Mouse (Mus musculus) liver, adult 2 months (tissue): ENCODE measurements around the gene Tmem237.

Source experiments
- CTCF ChIP-seq: fragments of 200-500 bp; IDR thresholded peaks from 2 replicates; pipeline ENCODE4 v1.5.1; 2011; ENCODE audit warnings: low read depth, low read length, control low read depth
- POLR2A ChIP-seq: fragments of 200-500 bp; IDR thresholded peaks from 2 replicates; pipeline ENCODE4 v1.6.1; 2011; ENCODE audit warnings: low read length, control low read depth; ENCODE audit not compliant: insufficient read depth; ENCODE audit errors: extremely low read depth

DNA sequence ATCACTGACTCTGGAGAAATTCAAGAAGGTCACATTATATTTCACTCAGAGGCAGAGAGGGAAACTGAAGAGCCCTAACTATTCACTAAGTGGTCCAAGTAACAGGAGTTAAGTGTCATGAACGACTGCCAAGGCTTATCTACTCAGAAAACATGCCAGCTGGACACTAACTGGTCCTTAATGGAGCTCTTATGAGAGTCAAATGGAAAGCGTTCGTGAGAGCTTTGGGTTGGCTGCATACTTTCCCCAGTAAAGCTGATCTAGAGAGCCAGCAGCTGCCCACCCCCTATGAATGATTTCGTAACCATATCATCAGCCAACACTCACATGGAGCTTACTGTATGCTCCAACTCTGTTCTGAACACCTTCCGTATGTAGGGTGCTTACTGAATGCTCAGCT lies 14.2 kb upstream of the Tmem237 start:
- TF ChIP-seq CTCF (no peak), POLR2A (no peak)
